Mouse (Mus musculus): ENCODE measurements around the gene Ferd3l. TPM values are rescaled to one million over a fixed set of nuclear protein-coding genes. Genes with fewer than 3 reads are reported as not detected.

Gene Ferd3l
- polyA plus RNA-seq, 1 experiment from 2014 or later: not detected

Other genes starting within 250 kb of the Ferd3l start
- 0.51 and 0.58 TPM in 2 replicates for gene Twist1, start 29.2 kb downstream of the Ferd3l start, polyA plus RNA-seq (2015; fragmentation: Nextera tagmentation; extraction: Ambion mirVana)

Measured in forebrain, embryonic 16.5 days (tissue).